Mouse (Mus musculus): ENCODE data around the gene Entpd2.

DNA sequence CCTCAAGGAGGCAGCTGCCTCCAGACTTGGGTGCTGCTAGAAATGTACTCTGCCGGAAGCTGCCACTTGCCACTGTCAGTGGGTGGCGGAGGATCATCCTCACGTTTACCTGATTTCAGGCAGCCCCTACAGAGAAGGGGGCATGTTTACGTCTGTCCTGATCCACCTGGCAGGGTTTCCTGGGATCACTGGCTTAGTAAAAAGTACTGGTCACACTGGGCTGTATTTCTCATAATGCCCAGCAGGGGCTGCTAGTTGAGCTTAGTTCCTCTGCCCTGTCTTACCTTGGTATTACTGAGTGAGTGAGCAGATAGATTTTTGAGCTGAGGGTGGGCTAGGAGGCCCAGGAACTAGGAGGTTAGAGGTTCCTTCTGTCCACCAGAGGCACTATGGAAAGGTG lies 19.1 kb upstream of the Entpd2 start:
- peak; percentile 40 for TF ChIP-seq CTCF (IDR thresholded peaks at IDR 0.05; ENCODE audit: control insufficient read depth, insufficient read depth, insufficient read length)
- no peak for TF ChIP-seq CEBPB (IDR thresholded peaks at IDR 0.05; ENCODE audit: low read depth)
- no peak for TF ChIP-seq MAX (IDR thresholded peaks at IDR 0.05)
- no peak for TF ChIP-seq MYOD1 (IDR thresholded peaks at IDR 0.05; ENCODE audit: control insufficient read depth, insufficient read length, low read depth)
- TF ChIP-seq USF1 (IDR thresholded peaks at IDR 0.05; ENCODE audit: low read depth): no peak
- no peak for TF ChIP-seq FOSL1 (IDR thresholded peaks at IDR 0.05; ENCODE audit: insufficient read depth, low read length, poor library complexity, severe bottlenecking)

Measured in C2C12 (cell line).